Mouse (Mus musculus): Measurements from ENCODE around the gene Lmcd1.

The Lmcd1 gene

GRCm38 (mm10) chr6:112288271-112288670 lies 14.7 kb downstream of the Lmcd1 start:
- DNase-seq, result no peak

GRCm38 (mm10) chr6:112291146-112291545 lies 17.6 kb downstream of the Lmcd1 start:
- DNase-seq, result no peak

GRCm38 (mm10) chr6:112293320-112293719 lies 19.8 kb downstream of the Lmcd1 start:
- DNase-seq, result no peak

GRCm38 (mm10) chr6:112295269-112295668 lies 21.7 kb downstream of the Lmcd1 start:
- DNase-seq, result no peak

GRCm38 (mm10) chr6:112300146-112300545 lies 26.6 kb downstream of the Lmcd1 start:
- no peak for DNase-seq

GRCm38 (mm10) chr6:112300633-112301032 lies 27.1 kb downstream of the Lmcd1 start:
- DNase-seq, result no peak

GRCm38 (mm10) chr6:112302248-112302647 lies 28.7 kb downstream of the Lmcd1 start:
- DNase-seq, result peak; percentile 30

GRCm38 (mm10) chr6:112302814-112303383 lies 29.3 kb downstream of the Lmcd1 start:
- no peak for DNase-seq

- DNase-seq, result no peak
These were observed 31.2 kb downstream of the Lmcd1 start for GRCm38 (mm10) chr6:112304751-112305150.

GRCm38 (mm10) chr6:112309330-112309938 lies 35.9 kb downstream of the Lmcd1 start:
- no peak for DNase-seq

GRCm38 (mm10) chr6:112311385-112311784 lies 37.8 kb downstream of the Lmcd1 start:
- DNase-seq, result no peak

- DNase-seq, result no peak
These were observed 45.9 kb downstream of the Lmcd1 start for GRCm38 (mm10) chr6:112319449-112319848.

- no peak for DNase-seq
These were observed 47.1 kb downstream of the Lmcd1 start for GRCm38 (mm10) chr6:112320679-112321078.

- DNase-seq, result no peak
These were observed 49.4 kb downstream of the Lmcd1 start for GRCm38 (mm10) chr6:112322916-112323315.

- no peak for DNase-seq
These were observed 51.7 kb downstream of the Lmcd1 start for GRCm38 (mm10) chr6:112325213-112325612.

- DNase-seq, result no peak
These were observed 54.2 kb downstream of the Lmcd1 start for GRCm38 (mm10) chr6:112327793-112328192.

GRCm38 (mm10) chr6:112330520-112331222 lies 57.1 kb downstream of the Lmcd1 start:
- no peak for DNase-seq

GRCm38 (mm10) chr6:112331223-112331598 lies 57.7 kb downstream of the Lmcd1 start:
- DNase-seq, result no peak

- peak; percentile 14 for DNase-seq
These were observed 60.4 kb downstream of the Lmcd1 start for GRCm38 (mm10) chr6:112333930-112334329.

- no peak for DNase-seq
These were observed 64.1 kb downstream of the Lmcd1 start for GRCm38 (mm10) chr6:112337667-112338066.

- DNase-seq, result no peak
These were observed 65.5 kb downstream of the Lmcd1 start for GRCm38 (mm10) chr6:112339016-112339415.

GRCm38 (mm10) chr6:112350452-112350851 lies 76.9 kb downstream of the Lmcd1 start:
- DNase-seq, result no peak

- DNase-seq, result no peak
These were observed 85.8 kb downstream of the Lmcd1 start for GRCm38 (mm10) chr6:112359341-112359740.

GRCm38 (mm10) chr6:112360676-112361075 lies 87.1 kb downstream of the Lmcd1 start:
- no peak for DNase-seq

Data from thymus, postnatal 25 days (tissue).